Mouse (Mus musculus): Measurements from ENCODE around the gene Gzma.

Gzma gene

DNA sequence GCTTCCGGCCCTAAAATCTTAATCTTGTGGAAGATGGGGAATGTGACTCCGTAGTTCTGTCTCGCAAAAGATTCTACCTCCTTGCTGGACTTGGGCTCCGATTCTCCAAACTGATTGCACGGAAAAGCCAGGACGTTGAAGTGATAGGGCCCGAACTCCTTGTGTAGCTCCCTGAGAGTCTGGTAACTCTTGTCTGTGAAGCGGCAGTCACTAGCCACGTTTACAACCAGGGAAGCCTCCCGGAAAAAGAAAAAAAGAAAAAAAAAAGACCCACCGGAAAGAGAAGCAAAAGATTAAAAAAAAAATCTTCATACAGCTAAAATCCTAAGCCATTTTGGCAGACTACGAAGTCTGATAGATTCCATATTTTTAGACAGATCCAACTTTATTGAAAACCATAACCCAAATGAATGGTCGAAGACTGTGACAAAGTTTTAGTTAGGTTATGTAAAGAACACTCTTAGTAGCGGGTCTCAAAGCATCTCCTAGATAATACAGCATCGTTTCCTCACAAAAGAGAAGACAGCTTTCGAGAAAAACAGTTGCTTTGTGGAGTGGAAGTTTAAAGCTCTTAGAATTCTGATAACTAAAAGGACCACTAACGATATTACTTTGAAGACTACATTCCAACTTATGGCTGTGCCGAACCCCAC lies 55.2 kb downstream of the Gzma start:
- DNase-seq, result no peak

DNA sequence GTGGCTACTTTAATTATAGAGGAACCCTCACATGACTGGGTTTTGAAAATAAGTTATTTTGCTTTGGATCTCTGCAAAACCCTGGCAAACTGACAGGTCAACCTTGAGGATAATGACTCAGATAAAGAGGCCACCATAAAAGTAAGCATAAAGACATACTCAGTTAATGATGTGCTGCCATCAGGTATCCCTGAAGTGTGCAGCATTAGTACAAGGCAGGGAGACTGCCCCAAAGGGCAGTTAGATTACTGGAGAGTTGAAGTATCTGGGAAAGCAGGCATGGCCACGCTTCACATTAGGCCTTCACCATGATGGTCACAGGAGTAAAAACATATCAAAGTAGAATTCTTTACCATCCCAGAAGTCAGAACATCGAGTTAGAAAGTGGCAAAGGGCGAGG lies 55.9 kb downstream of the Gzma start:
- no peak for DNase-seq

All from cerebellum, postnatal 10 days (tissue).